Mouse (Mus musculus) mesoderm, embryonic 11.5 days (tissue): ENCODE results near the gene Ccl9.
A peak's percentile ranks its signal among the peaks of the same experiment; 100 is the strongest.

Experiments used
- DNase-seq: peaks from one replicate; pipeline ENCODE4 v3.0.0-alpha.2; 2012; ENCODE audit warnings: low read depth, low spot score

Ccl9 gene

DNA sequence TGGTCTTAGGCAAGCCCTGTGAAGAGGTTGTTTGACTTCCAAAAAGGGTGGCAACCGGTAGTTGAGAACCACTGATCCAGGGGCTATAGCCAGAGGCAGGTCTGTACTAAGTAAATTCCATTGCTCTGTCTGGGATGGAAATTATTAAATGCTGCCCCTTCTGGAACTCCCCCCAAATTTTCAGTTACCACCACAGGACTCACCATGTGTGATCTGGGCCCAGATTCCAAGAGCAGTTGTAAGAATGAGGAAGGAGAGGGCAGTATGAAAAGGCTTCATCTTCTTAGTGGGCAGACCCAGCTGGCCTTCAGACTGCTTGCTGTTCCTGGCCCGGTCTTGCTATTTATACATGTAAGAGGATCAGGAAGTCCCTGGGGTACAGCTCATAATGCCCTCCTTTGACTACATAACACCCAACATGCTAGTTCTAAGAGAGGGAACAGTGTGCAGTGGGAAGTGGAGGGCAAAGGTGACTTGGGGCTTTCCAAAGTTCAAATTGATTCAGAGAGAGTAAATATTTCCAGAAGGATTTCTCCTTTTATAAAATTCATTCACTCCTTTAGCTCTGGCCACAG lies at the start of gene Ccl9:
Gene Ccl9 (minus strand): TSS at position 451 of the 575 bp plus-strand sequence.
- peak; percentile 28 for DNase-seq

DNA sequence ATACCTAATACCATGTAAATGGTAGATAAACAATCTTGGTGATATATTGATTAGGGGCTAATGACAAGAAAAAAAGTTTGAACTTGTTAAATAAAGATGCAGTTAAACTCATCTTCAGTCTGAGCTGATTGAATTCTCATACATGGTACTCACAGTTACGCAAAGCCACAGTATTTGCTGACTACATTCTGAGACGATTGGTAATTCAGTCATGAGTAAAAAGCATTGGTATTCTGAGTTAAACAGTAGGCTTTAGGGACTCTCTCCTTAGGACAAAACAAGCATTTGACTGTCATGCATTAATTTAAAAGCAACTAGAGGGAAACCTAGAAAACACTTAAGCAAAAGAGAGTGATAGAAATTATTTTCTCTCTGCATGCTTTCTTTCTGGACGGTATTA lies 45.1 kb upstream of the Ccl9 start:
- no peak for DNase-seq

DNA sequence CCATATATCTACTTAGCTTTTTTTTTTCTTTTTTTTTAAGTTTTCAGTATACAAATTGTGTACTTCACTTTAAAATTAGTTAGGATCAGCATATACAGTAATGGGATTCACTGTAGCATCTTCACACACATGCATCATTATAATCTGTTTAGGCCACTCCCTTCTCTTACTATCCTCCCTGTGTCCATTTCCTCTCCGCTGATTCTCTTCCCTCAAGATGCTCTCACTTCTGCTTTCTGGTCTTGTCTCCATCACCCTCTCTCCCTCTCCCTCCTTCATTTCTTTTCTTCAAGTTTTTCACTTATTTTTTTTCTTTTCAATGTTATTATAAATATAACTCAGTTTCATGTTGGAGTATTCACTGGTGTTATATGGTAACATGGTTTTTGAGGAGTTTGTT lies 40.6 kb upstream of the Ccl9 start:
- no peak for DNase-seq

DNA sequence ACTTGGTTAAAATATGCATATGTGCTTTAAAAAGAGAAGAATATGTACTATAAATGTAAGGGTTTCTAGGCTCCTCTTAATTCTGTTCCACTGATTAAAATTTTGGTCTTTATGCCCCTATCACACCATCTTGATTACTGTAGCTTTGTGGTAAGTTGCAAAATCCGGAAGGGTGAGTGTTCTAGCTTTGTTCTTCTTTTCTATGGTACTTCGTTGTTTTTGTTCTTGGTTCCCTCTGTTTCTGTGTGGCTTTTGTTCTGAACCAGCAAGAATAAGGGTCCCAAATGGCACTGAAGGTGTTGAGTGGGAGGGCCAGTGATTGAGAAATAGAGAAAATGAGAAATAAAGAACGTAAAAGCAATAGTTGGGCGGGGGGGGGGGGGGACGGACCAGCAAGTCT lies 39.8 kb upstream of the Ccl9 start:
- no peak for DNase-seq

DNA sequence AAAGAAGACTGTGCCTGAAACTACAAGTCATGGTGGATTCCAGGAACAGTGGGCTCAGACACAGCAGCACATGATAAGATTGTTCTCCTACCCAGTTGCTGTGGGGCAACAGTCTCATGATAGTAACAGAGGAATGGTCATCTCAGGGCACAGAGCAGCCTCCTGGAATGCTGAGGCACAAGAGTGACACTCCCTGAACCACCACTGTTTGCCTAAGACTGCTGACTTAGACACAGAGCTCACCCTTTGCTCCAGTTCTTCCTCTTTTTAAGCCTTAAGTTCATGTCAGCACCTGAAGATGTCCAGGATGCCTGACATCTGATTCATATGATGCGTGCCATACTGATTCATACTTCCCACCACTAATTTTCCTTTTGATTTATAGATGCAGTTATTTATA lies 38.1 kb upstream of the Ccl9 start:
- no peak for DNase-seq

DNA sequence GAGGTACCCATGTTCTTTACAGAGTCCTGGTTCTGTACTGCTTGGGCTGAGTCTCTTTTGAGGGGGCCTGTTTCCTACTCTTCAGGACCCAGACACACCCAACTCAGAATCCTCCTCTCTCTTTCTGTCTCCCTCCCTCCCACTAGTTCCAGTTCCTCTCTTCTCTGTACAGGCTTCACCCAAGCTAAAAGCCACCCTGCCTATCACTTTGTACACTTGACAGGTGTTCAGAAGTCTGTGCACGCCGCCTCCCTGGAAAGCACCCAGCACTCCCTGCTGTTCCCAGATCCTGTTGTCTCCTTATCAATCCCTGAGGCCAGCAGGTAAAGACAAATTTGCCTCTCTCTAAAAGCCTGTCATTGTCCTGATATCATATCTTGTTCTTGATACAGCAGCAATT lies 32.5 kb upstream of the Ccl9 start:
- DNase-seq: no peak

DNA sequence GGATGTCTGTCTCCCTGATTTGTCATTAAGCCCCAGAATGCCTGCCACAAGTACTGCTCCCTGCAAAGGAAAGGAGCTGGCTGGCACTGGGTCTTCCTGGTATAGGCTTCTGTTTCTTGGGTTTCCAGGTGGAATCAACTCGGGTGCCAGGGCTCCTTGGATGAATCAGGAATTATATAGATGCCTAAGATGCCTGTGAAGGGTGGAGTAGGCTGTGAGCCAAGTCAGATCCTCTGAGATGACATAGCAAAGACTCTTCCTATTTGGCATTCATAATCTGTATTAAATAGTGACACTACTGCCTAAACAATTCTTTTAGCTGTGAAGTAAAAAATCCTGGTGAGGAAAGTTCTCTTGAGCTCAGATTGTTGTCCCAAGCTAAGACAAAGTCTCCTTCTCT lies 28.0 kb upstream of the Ccl9 start:
- DNase-seq: no peak

DNA sequence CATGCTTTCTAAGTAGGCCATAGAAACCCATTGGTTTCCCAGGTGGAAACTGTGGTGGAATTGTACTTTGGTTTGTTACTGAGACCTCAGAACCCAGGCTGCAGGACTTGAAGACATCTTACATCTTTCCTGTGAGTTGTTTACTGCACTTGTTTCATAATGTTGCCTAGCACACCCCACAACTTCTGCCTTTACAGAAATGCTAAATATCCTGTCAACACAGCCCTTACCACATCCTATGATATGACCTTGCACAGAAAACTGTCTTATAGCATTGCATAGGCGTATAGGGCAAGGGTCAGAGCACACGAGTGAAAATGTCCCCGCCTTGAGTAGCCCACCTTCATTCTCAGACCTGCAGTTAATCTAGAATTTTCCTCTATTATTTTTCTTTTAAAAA lies 27.1 kb upstream of the Ccl9 start:
- no peak for DNase-seq

DNA sequence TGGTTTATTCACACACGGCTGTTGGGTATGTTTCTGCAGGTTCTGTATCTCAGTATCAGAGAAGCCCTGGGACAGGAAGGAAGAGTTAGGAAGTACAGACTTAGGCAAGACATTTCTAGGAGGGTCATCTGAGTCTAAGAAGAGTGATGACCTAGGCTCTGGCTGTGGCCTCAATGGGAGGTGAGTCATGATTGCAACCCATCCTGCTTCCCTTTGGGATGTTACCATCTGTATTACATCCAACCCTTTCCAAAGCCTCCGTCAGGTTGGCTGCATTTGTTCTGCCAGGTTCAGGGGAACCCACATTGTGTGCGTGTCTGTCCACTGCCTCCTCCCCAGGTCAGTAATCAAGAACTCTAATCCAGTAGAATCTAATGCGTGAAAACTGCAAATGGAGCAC lies 26.3 kb upstream of the Ccl9 start:
- no peak for DNase-seq

DNA sequence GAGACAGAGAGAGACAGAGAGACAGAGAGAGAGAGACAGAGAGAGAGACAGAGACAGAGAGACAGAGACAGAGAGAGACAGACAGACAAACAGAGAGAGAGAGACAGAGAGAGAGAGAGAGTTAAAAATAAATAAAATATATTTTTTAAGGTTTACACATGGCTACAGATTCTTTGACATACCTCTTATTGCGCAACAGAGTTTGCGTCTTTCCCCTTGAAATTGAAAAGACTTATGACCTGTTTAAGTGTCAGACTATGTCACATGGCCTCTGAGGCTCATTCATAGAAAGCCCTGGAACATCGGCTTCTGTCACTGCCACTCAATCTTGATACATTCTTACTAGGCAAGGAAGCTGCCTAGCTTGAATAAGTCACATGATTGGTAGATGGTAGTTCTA lies 25.0 kb upstream of the Ccl9 start:
- no peak for DNase-seq

DNA sequence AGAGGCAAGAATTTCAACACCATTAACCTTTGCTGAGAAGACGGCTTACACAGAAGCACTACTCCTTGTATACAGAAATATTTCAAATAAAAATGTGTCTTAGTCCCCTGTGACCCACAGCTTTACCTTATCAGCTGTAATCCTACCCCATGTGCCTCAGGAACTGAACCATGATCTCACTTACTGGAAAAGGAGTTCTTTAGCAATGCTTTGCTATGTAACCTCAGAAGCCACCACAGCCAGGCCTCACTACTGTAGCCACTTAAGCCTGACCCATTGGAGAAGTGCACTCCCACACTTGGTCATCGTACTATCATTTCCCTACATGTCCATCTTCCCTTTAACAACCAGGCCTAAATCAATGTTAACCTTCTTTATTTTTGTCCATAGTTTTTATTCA lies 22.1 kb upstream of the Ccl9 start:
- no peak for DNase-seq

DNA sequence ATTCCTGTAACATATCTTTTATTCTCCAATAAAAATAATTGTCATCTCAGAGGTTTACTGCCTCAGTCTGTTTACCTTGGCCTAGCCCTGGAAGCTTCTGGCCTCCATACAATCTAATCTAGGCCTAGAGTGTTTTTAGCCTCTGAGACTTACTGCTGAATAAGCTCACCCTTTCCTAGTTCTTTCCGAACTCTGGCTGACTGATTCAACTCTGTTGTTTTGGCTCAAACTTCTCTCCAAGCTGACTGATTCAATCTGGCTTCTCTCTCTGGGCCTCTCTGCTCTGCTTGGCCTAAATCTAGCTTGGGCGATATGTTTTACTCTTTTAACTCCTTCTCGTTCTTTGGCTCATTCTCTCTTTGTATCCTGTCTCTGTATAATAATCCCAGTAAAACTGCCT lies 20.6 kb upstream of the Ccl9 start:
- DNase-seq: no peak

DNA sequence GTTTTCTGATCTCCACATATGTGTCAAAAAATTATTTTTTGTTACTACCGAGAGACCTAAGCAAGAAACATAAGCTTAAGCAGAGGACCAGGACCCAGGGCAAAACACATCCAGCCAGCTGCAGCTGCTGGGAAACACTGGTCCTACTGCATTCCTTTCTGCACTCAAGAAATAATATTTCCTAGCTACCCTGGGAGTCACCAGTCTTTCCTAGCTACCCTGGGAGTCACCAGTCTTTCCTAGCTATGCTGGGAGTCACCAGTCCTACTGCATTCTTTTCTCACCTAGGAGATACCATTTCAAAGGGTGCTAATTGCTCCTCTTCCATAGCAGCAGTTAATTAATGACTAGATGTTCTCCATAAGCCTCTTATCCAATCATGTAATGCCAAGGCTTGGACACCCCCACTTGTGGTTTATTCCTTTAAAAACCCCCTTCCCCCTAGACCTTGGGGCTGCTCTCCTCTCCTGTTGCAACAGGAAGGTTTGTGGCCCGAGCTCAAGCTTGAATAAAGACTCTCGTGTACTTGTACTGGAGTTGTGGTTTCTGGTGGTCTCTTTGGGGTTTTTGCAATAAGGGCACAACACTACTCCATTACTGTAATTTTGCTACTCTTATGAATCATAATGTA lies 19.9 kb upstream of the Ccl9 start:
- DNase-seq: no peak

DNA sequence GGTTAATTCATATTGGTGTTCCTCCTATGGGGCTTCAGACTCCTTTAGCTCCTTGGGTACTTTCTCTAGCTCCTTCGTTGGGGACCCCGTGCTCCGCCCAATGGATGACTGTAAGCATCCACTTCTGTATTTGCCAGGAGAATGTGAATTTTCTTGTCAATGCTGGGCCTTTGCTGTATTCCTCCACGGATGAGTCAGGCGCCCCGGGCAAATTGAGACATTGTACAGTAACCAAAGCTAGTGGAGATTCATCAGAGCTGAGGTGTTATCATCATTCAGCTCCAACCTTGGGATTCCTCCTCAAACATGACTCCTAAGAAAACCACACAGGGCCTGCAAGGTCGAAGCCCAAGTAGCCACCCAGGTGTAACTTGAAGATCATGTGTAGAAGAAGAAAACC lies 19.4 kb upstream of the Ccl9 start:
- no peak for DNase-seq

DNA sequence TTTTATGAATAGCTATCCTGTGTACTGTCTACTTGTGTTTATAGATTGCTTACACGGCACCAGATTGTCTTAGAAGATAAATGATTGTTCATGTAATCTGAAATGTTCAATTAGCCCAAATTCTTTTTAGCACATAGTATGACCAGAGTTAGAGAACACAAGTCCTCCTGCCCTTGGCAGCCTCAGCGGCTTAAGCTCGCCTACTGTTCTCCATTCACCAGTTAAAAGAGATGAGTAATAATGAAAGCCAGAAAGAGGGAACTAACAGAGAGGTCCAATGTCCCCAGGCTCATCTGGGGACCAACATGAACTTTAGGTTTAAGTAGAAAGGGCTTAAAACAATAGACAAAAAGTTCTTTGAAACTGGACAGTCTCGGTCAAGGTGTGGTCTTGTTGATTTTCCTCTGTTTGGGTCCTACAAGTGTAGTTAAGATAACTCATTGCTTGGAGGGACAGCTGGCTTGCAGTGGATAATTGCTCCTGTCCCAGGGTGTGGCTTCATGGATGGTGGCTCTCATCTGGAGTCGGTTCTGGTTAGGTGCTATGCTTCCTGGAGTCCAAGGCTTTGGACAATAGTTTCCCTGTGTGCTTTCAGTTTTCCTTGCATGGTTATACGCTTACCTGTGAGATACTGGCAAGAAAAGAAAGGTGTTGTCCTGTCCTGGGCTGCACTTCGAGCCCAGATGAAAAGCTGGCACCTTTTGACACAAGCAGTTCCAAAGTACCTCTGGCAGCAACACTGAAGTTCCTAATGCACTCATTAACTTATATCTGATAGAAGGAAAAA lies 17.4 kb upstream of the Ccl9 start:
- no peak for DNase-seq

DNA sequence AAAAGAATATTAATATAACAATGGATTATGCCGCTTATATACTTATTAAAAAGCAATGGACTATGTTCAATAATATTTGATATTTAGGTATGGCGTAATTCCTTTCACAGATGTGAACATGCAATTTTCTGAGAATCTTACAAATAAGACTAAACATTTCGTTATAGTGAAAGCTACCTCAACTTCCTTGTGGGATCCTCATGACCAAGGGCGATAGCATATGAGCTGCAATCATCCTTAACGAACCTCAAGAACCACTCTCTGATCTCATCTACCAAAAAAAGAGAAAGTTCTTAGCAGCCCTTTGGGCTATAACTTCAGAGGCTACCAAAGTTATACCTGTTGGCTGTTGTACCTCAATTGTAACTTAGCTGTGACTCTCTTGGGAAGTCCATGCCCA lies 15.0 kb upstream of the Ccl9 start:
- no peak for DNase-seq

DNA sequence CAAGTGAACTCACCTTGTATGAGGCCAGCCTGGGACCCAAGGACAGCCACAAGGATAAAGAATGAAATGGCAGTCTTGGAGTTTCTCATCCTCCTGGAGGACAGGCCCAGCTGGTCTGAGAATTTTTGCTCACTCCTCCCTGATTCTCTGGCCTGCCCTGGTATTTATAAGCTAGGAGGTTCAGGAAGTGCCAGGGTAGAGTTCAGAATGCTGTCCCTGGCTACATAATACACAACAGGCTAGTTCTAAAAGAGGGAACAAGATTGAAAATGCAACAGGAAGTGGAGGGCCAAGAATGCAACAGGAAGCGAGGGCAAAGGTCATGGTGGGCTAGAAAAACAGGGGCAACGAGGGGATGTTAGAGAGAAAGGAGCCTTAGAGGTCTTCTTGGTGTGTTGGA lies 14.4 kb upstream of the Ccl9 start, which contains the start of gene Ccl6:
Gene Ccl6 (minus strand): TSS at position 235 of the 400 bp plus-strand sequence.
- no peak for DNase-seq

DNA sequence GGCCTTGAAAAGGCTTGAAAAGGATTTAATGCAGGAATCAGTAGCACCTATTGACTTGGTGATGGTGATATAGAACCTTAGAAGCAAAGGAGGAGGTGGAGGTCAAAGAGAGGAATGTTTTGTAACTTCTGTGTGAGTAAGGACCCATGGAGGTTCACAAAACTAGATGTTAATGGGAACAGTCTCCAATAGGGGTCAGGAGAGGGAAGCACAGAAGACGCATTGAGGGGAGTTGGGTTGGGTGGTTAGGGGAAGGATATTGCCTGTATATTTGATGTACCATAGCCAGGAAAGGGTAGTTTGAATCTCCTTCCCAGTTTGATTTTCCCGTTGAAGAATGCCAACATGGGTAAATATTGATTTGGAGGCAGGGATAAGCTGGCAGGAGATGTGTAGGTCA lies 5.8 kb upstream of the Ccl9 start:
- DNase-seq: no peak

DNA sequence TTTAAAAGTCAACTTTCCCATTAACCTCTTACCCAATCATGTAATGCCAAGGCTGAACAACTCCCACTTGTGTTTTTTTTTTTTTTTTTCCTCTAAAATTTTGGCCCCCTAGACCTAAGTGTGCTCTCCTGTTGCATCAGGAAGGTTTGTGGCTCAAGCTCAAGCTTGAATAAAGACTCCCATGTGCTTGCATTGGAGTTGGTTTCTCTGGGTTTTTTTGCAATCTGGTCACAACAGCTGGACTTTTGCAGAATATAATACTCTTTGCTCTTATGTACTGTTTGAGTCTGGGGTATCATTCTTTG lies 5.0 kb upstream of the Ccl9 start:
- no peak for DNase-seq

DNA sequence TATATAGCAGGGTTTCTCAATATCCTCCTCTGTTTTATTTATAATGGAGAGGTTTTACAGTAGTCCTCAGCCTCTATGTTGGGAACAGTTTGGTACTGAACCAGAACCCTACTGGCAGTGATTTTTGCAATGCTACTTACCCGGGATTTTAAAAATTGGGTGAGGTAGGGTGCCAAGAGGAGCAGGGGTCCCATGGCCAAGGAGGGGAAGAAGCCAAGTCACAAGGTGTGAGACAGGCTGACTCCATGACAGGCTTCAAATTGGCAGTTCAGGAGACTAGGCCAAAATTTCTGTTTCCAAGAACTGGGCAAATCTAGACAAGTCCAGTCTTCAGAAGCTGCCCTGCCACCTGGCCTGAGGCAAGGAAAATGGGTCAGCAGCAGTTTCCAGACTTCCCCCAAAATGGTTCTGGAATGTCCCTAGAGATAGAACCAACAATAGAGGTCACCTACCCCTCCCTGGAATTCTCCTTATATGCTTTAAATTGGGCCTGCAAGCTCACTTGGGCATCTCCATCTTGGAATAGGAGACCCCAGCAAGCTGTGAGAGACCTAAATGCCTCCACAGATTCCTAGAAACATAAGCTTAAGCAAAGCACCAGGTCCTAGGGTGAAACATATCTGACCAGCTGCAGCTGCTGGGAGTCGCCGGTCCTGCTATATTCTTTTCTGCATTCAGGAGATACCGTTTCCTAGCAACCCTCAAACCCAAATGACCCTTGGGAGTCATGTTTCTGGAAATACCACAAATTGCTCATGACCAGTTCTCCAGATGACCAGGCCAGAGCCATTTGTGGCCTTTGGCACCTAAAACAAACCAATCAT lies 4.4 kb upstream of the Ccl9 start:
- DNase-seq: peak; percentile 46

DNA sequence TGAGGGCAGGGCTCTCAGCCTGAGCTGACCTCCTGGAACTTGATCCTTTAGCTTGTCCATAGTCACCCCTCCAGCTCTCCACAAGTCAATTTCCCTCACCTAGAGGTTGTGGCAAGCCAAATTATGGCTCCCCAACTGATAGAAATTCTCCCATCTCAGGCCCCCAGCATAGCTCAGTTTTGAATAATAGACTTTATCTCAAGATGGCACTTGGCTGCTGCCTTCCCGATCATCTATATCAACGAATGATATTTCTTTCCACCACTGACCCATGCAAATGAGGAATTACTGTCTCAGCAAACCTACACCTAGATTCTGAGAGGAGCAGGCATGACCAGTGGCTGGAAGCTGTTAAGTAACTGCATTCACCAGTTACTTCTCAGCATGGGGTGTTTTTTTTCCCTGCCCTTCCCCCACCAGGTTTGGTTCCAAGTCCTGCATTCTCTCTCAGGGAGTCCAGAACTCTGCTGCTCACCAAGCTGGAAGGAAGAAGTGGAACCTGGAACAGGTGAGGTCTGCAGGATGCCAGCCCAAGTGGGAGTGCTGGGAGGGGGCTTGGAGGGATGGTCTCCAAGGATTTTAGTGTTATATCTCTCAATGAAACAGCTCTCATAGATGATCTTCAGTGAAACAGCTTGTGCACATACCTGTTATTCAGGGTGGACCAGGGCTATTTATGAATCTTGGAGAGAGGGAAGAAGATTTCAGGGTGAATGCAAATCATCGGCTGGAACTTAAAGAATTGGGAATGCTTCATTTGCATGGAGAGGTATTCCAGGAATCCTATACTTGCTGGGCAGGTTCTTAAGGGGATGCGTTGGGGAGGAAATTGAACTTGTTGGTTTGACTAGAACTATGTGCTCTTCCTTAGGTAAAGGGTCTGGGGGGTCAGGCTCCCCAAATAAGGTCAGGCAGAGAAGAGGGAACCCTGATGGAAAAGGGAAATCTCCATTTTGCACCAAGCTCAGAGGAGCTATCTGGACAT lies 3.5 kb upstream of the Ccl9 start:
- DNase-seq: no peak
